8 mouse cellular contexts compared by ENCODE assay signal in the genomic region with DNA sequence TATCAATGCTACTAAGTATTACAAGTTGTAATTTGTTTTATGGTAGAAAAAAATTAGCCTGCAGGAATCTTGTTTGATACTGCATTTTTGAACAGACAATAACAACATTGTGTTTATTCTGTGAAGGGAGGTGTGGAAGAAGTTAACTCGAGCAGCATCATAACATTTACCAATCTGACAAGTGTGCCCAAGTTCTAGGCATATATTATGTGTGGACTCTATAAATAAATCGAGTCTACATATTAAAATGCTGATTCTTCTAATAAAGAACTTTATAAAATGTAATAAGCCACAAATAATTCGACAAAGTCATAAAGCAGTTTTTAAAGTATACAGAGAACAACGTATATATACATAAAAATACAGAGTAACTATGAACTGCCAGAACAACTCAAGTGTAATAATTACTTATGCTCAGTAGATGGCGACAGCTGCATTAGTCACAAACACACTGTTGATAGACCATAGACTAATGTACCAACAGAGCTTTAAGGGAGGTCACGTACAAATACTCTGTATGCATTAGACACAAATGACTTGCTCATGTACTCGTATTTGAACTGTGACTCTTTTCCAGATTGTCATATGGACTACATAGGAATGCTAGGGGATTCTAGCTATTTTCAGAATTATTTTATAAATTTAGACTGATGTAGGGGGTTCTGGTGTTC.
DNase-seq lines count a peak whose midpoint lies in the region; ATAC-seq and TF ChIP-seq lines count a peak whose summit lies in the region.

No protein-coding gene starts in this region.

- DNase-seq in adrenal gland, adult 2 months: peak; percentile 38
- DNase-seq in adrenal gland, postnatal 4 days (ENCODE audit: low spot score in 2 of 2): no peak
- peak; percentile 68 for DNase-seq in liver, adult 2 months (ENCODE audit: extremely low read depth, low read depth, low spot score)
- no peak for DNase-seq in liver
- peak; percentile 11 for DNase-seq in thymus, postnatal 4 days

- H3K36me3 ChIP-seq in liver, adult 2 months (ENCODE audit: control insufficient read depth, insufficient read depth, low read length): peaks cover 8% of the 10 kb centered on the region
- H3K36me3 ChIP-seq in embryonic facial prominence, embryonic 15.5 days: no peaks in the 10 kb centered on the region
- no peaks in the 10 kb centered on the region for H3K36me3 ChIP-seq in kidney, embryonic 14.5 days (ENCODE audit: control insufficient read depth, insufficient read depth, low read length)

- H3K27me3 ChIP-seq in liver, adult 2 months (ENCODE audit: control insufficient read depth, insufficient read depth, low read length): no peaks in the 10 kb centered on the region
- H3K27me3 ChIP-seq in embryonic facial prominence, embryonic 15.5 days: no peaks in the 10 kb centered on the region
- H3K27me3 ChIP-seq in kidney, embryonic 14.5 days (ENCODE audit: control insufficient read depth, insufficient read depth, low read length): no peaks in the 10 kb centered on the region

- H3K27ac ChIP-seq in liver, adult 2 months (replicated peaks; ENCODE audit: insufficient read depth, low read depth, low read length): no peak overlapping the region
- no peak overlapping the region for H3K27ac ChIP-seq in embryonic facial prominence, embryonic 15.5 days (replicated peaks)
- H3K27ac ChIP-seq in kidney, embryonic 14.5 days (ENCODE audit: low read depth, low read length): no peak overlapping the region

- H3K9me3 ChIP-seq in embryonic facial prominence, embryonic 15.5 days (replicated peaks): no peaks in the 10 kb centered on the region
- H3K9me3 ChIP-seq in kidney, embryonic 14.5 days (ENCODE audit: control insufficient read depth, low read length): no peaks in the 10 kb centered on the region

- ATAC-seq in embryonic facial prominence, embryonic 15.5 days (ENCODE audit: insufficient number of reproducible peaks, low FRiP score, low TSS enrichment, low read depth): peak; percentile 69
- ATAC-seq in kidney, embryonic 14.5 days (ENCODE audit: low FRiP score, low TSS enrichment): peak; percentile 75
- peak; percentile 99 for ATAC-seq in megakaryocyte progenitor cell, adult 5-6 weeks (replicated peaks; ENCODE audit: poor library complexity)

- no peak overlapping the region for H3K4me3 ChIP-seq in liver, adult 2 months (ENCODE audit: insufficient read depth, low read depth, low read length)
- no peak overlapping the region for H3K4me3 ChIP-seq in embryonic facial prominence, embryonic 15.5 days (replicated peaks)
- H3K4me3 ChIP-seq in kidney, embryonic 14.5 days (ENCODE audit: low read length): no peak overlapping the region

- H3K4me1 ChIP-seq in liver, adult 2 months (ENCODE audit: control insufficient read depth, insufficient read depth, low read length): no peaks in the 10 kb centered on the region
- no peaks in the 10 kb centered on the region for H3K4me1 ChIP-seq in embryonic facial prominence, embryonic 15.5 days
- no peaks in the 10 kb centered on the region for H3K4me1 ChIP-seq in kidney, embryonic 14.5 days (ENCODE audit: control insufficient read depth, insufficient read depth, low read length)

- 25% methylated on average over 7 of the region's 7 CpGs for WGBS in liver, adult 2 months
- WGBS in embryonic facial prominence, embryonic 15.5 days: 17% methylated on average over 7 of the region's 7 CpGs
- whole genome bisulfite sequencing in kidney, embryonic 14.5 days: 29% methylated on average over 7 of the region's 7 CpGs

- TF ChIP-seq CTCF in liver, adult 2 months (IDR thresholded peaks at IDR 0.05; ENCODE audit: low read depth, low read length): peak; percentile 67

- H3K79me2 ChIP-seq in liver, adult 2 months (ENCODE audit: control insufficient read depth, insufficient read depth, low read length): no peaks in the 10 kb centered on the region

- no peak overlapping the region for H3K4me2 ChIP-seq in embryonic facial prominence, embryonic 15.5 days (replicated peaks)
- no peak overlapping the region for H3K4me2 ChIP-seq in kidney, embryonic 14.5 days (replicated peaks; ENCODE audit: low read depth, low read length)

- H3K9ac ChIP-seq in liver, adult 2 months (ENCODE audit: low read depth, low read length): no peak overlapping the region
- no peak overlapping the region for H3K9ac ChIP-seq in embryonic facial prominence, embryonic 15.5 days
- no peak overlapping the region for H3K9ac ChIP-seq in kidney, embryonic 14.5 days (ENCODE audit: low read depth, low read length)

- no peak for TF ChIP-seq POLR2A in liver, adult 2 months (IDR thresholded peaks at IDR 0.05; ENCODE audit: extremely low read depth, insufficient read depth, low read length)

Comparison
In these comparisons a context has a peak if more than half of its experiments do, and no peak if none do; other contexts are left out.
1. DNase-seq: peak in adrenal gland, adult 2 months (single experiment), liver, adult 2 months (single experiment) and thymus, postnatal 4 days (single experiment); none in adrenal gland, postnatal 4 days (0 of 2) and liver (single experiment).
2. Peak in every context shown above with its lines, with median percentiles within 50 percentile points of each other: ATAC-seq.